Mouse (Mus musculus) ES-Bruce4 (cell line): ENCODE data around the gene Ifnab. TPM values are rescaled to one million over a fixed set of nuclear protein-coding genes. Genes with fewer than 3 reads are reported as not detected.

Source experiments
- H3K27ac ChIP-seq: 2 replicates; pipeline ENCODE4 v1.5.1; 2012; ENCODE audit warnings: low read length, inconsistent platforms; ENCODE audit not compliant: insufficient read depth
- H3K27me3 ChIP-seq: 2 replicates; pipeline ENCODE4 v1.6.1; 2012; ENCODE audit warnings: mild to moderate bottlenecking, low read length, inconsistent platforms; ENCODE audit not compliant: control insufficient read depth, poor library complexity, insufficient read depth, severe bottlenecking
- H3K36me3 ChIP-seq: 2 replicates; pipeline ENCODE4 v1.6.1; 2012; ENCODE audit warnings: inconsistent platforms, mild to moderate bottlenecking, low read length, moderate library complexity; ENCODE audit not compliant: control insufficient read depth, poor library complexity, insufficient read depth, severe bottlenecking
- H3K4me1 ChIP-seq: one replicate; pipeline ENCODE4 v1.8.1; 2011; ENCODE audit warnings: low read length; ENCODE audit not compliant: control insufficient read depth, insufficient read depth
- H3K4me3 ChIP-seq: 2 replicates; pipeline ENCODE4 v1.5.1; 2011; ENCODE audit warnings: low read depth, mild to moderate bottlenecking, low read length
- H3K9ac ChIP-seq: 2 replicates; pipeline ENCODE4 v1.6.1; 2012; ENCODE audit warnings: low read depth, mild to moderate bottlenecking, inconsistent platforms; ENCODE audit not compliant: poor library complexity, severe bottlenecking
- H3K9me3 ChIP-seq: replicated peaks from 2 replicates; pipeline ENCODE4 v1.6.1; 2012; ENCODE audit warnings: mild to moderate bottlenecking, low read length, inconsistent platforms; ENCODE audit not compliant: control insufficient read depth, poor library complexity, insufficient read depth, severe bottlenecking
- CTCF ChIP-seq: IDR thresholded peaks from one replicate; pipeline ENCODE4 v1.8.1; 2011; ENCODE audit warnings: low read depth, low read length
- EP300 ChIP-seq: IDR thresholded peaks from 2 replicates; pipeline ENCODE4 v1.6.1; 2011; ENCODE audit warnings: low read depth, low read length; ENCODE audit not compliant: insufficient read depth
- POLR2A ChIP-seq: IDR thresholded peaks from one replicate; pipeline ENCODE4 v1.8.1; 2011; ENCODE audit warnings: low read length; ENCODE audit not compliant: insufficient read depth
- polyA plus RNA-seq: library from polyadenylated mRNA; stranded (reverse); fragments of >200 nt; gene quantifications from 2 replicates; pipeline ENCODE4 v1.2.4, GENCODE M21; 2011; ENCODE audit warnings: low read depth; ENCODE audit not compliant: missing spikeins, insufficient read depth, insufficient read length

Ifnab gene
- polyA plus RNA-seq, 1 experiment: not detected

DNA sequence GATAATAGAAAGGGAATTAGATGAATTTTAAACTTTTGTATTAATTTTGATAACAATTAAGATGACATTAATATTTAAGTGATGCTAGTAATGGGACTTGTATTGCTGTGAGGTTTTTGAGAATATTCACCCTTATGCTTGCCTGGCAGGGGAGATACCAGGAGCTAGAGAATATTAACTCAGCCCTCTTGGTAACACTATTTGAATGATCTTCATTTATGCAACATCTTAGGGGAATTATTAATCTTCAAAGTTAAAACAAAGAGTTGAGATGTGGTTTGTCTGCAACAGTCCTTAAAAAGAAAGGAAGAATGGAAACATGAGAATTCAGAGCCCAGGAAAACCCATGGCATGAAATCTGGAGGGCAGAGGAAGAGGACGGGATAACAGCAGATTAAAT is 8.1 kb upstream of the Ifnab start:
- Histone ChIP-seq H3K27me3 (no peaks in the 10 kb centered on the region), H3K27ac (no peak overlapping the region), H3K4me1 (peaks cover 3% of the 10 kb centered on the region), H3K36me3 (no peaks in the 10 kb centered on the region), H3K9me3 (no peaks in the 10 kb centered on the region), H3K4me3 (no peak overlapping the region), H3K9ac (no peak overlapping the region)
- no peak for TF ChIP-seq EP300
- no peak for TF ChIP-seq CTCF
- no peak for TF ChIP-seq POLR2A

DNA sequence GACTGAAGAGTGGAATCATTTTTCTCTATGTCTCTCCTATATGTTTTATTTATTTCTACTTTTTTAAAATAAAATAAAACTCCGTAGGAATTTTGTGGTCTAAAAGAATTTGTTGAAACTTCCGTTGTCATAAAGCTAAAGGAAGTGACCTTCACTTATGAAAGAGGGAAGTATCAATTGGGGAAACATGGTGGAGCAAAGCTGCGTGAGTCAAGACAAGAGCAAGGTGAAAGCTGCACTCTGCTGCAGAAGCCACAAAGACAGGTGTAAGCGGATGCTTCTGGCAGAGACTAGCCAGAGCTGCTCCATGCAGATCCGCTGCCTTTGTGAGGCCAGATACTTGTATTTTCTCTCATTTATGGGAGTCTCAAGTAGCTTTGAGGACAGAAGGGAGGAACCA is 7.6 kb upstream of the Ifnab start:
- H3K4me3 ChIP-seq: no peak overlapping the region
- TF ChIP-seq EP300 (no peak), POLR2A (no peak), CTCF (no peak)
- H3K4me1 ChIP-seq: peaks cover 3% of the 10 kb centered on the region
- H3K27ac ChIP-seq: no peak overlapping the region
- H3K9ac ChIP-seq: no peak overlapping the region
- H3K9me3 ChIP-seq: no peaks in the 10 kb centered on the region
- H3K27me3 ChIP-seq: no peaks in the 10 kb centered on the region
- H3K36me3 ChIP-seq: no peaks in the 10 kb centered on the region

DNA sequence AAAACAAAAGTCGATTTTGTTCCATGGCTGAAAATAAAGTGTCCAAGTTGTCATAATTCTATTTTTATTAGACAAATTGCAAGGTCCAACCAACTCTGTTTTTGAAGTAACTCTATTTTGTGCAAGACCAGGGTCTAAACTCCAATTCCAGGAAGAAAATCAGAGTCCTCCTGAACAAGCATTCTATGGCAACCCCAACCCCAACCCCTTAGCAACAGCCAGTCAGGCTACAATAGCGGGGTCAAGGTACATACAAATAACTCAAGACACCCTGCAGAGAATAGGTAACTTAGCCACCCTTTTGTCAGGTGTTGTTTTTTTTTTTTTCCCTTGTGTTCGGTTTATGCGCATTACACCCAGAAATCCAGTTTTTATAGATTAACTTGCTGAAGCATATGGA is 6.6 kb upstream of the Ifnab start:
- no peak overlapping the region for H3K27ac ChIP-seq
- no peak overlapping the region for H3K9ac ChIP-seq
- H3K4me3 ChIP-seq: no peak overlapping the region
- no peaks in the 10 kb centered on the region; the same call in 1 of the 2 replicates for H3K27me3 ChIP-seq
- H3K4me1 ChIP-seq: peaks cover 3% of the 10 kb centered on the region
- no peaks in the 10 kb centered on the region for H3K9me3 ChIP-seq
- H3K36me3 ChIP-seq: no peaks in the 10 kb centered on the region
- TF ChIP-seq EP300: no peak
- TF ChIP-seq POLR2A: no peak
- TF ChIP-seq CTCF: no peak

DNA sequence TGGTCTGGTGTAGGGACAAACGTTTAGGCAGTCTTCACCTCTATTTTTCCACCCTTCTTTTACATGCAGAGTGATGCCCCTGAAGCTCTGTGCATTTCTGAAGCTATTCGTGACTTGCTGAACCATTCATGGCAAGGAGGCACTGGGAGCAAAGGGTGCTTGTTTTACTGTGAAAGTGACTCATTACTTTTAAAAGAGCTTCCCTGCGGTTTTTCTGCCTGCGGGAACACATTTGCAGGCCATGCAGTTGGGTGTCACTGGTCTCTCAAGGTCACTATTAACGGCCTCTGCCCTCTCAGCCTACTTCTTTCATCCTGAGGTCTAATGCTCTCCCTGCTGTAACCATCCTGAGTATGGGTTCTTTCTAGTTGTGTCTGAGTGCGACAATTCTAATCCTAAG is 5.9 kb upstream of the Ifnab start:
- H3K9ac ChIP-seq: no peak overlapping the region
- no peaks in the 10 kb centered on the region; the same call in 1 of the 2 replicates for H3K27me3 ChIP-seq
- H3K27ac ChIP-seq: no peak overlapping the region

DNA sequence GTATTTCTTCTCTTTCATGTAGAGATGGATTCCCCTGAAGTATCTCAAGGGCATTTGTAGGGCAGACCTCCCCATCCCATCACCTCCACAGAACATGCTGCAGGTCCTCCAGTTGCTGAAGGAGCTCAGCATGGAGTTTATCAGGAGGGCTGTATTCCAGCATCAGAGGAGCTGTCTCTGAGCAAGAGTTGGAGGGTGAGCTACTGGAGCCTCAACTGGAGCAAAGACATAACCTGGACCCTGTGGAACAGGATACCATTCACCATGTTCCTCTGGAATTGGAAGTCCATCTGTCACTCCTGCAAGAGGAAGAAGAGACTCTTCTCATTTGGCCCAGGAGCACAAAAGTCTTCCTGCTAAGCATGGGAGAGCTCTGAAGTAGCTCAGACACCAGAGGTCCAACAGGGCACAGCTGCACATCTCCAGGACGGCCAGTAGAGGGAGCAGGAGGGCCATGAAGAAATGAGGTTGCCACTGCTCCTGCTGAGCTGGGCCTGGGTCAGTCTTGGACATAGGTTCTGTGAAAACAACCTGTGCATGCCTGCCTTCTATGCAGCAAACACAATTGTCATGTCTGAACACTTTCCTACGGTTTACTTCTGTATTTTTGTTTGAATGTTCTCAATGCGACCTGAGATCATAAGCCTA is 5.2 kb upstream of the Ifnab start:
- no peak for TF ChIP-seq POLR2A
- TF ChIP-seq EP300: 0 out of 2 replicates have a peak, but pooled peaks have one; percentile 18
- peak; percentile 98 for TF ChIP-seq CTCF
- no peaks in the 10 kb centered on the region for H3K9me3 ChIP-seq
- no peak overlapping the region for H3K27ac ChIP-seq
- H3K4me1 ChIP-seq: no peaks in the 10 kb centered on the region
- H3K36me3 ChIP-seq: no peaks in the 10 kb centered on the region
- H3K9ac ChIP-seq: no peak overlapping the region
- no peak overlapping the region for H3K4me3 ChIP-seq
- no peaks in the 10 kb centered on the region; the same call in 1 of the 2 replicates for H3K27me3 ChIP-seq

More for the DNA sequence above, 5.9 kb upstream of the Ifnab start:
- Histone ChIP-seq H3K4me1 (no peaks in the 10 kb centered on the region), H3K36me3 (no peaks in the 10 kb centered on the region), H3K4me3 (no peak overlapping the region), H3K9me3 (no peaks in the 10 kb centered on the region)
- TF ChIP-seq CTCF (no peak), POLR2A (no peak), EP300 (no peak)

DNA sequence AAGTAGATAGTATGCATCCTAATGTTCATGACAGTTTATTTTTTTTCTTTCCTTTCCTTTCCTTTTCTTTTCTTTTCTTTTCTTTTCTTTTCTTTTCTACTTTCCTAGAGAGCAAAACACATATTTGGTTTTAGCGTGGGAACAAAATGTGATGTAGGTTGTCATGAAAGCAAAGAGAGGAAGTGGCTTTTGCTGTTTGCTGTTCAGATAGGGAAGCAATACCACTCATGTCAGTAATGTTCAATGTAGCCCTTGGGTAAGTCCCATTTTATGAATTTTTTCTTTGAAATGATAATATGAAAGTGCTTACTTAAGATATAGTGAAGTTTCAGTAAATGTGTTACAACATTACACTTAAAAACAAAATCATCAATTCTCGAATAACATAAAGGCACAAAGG is 2.2 kb upstream of the Ifnab start:
- H3K4me3 ChIP-seq: no peak overlapping the region
- H3K4me1 ChIP-seq: no peaks in the 10 kb centered on the region
- no peak overlapping the region for H3K27ac ChIP-seq
- no peaks in the 10 kb centered on the region; the same call in 1 of the 2 replicates for H3K27me3 ChIP-seq
- H3K9ac ChIP-seq: no peak overlapping the region
- no peak for TF ChIP-seq POLR2A
- no peak for TF ChIP-seq CTCF
- no peak for TF ChIP-seq EP300
- H3K36me3 ChIP-seq: no peaks in the 10 kb centered on the region
- H3K9me3 ChIP-seq: no peaks in the 10 kb centered on the region; the same call in 1 of the 2 replicates
